Mouse (Mus musculus): ENCODE data around the gene Acbd4. TPM values are rescaled to one million over a fixed set of nuclear protein-coding genes. Genes with fewer than 3 reads are reported as not detected.

Gene Acbd4
- polyA plus RNA-seq, 1 experiment from 2014 or later = 8.4 TPM

- no peaks in the 10 kb centered on the region for H3K36me3 ChIP-seq
- no peak for ATAC-seq (ENCODE audit: low FRiP score, low read depth)
- H3K9ac ChIP-seq (replicated peaks) = no peak overlapping the region
- H3K4me1 ChIP-seq = peaks cover 15% of the 10 kb centered on the region
- H3K27ac ChIP-seq (replicated peaks) = no peak overlapping the region
- H3K9me3 ChIP-seq = no peaks in the 10 kb centered on the region
- WGBS = 78% methylated on average over 20 of the region's 20 CpGs
- no peak overlapping the region for H3K4me3 ChIP-seq
- H3K4me2 ChIP-seq (replicated peaks) = no peak overlapping the region
- peaks cover 24% of the 10 kb centered on the region for H3K27me3 ChIP-seq
Measured at GRCm38 (mm10) chr11:103093862-103094833, 7.3 kb upstream of the Acbd4 start.

DNA sequence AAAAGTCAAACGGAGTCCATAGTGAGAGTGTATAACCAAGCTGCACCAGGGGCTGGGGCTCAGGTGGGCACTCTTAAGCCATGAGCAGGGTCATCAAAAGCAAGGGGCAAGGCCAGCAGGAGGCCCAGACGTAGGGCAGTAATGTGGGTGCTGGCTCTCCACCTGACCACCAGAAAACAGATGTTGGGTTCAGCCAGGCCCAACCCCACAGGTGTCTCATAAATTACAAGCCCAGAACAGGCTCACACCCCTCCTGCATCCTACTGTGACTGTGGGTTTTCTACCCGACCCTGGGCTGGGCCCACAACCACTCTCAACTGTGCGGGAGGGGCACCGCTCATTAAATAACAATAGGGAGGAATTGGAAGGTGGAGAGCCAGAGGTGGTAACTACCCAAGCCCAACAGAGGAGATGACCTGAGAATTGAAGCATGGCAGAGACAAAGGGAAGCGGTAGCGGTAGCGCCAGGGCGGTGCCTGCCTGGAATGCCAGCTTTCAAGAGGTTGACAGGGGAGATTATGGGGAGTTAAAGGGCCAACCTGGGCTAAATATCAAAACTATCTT, 6.3 kb upstream of the Acbd4 start:
- Histone ChIP-seq H3K9me3 (no peaks in the 10 kb centered on the region), H3K36me3 (no peaks in the 10 kb centered on the region), H3K27me3 (peaks cover 34% of the 10 kb centered on the region), H3K4me2 (replicated peaks) (no peak overlapping the region), H3K4me3 (no peak overlapping the region), H3K27ac (replicated peaks) (no peak overlapping the region), H3K9ac (replicated peaks) (no peak overlapping the region), H3K4me1 (peaks cover 15% of the 10 kb centered on the region)
- ATAC-seq (ENCODE audit: low FRiP score, low read depth) = no peak
- WGBS = 53% methylated on average over 9 of the region's 9 CpGs

GRCm38 (mm10) chr11:103095801-103096200, 5.7 kb upstream of the Acbd4 start:
- Histone ChIP-seq H3K9me3 (no peaks in the 10 kb centered on the region), H3K4me1 (peaks cover 15% of the 10 kb centered on the region), H3K4me2 (replicated peaks) (no peak overlapping the region), H3K4me3 (no peak overlapping the region), H3K9ac (replicated peaks) (no peak overlapping the region), H3K27ac (replicated peaks) (no peak overlapping the region), H3K36me3 (no peaks in the 10 kb centered on the region), H3K27me3 (peaks cover 41% of the 10 kb centered on the region)
- ATAC-seq (ENCODE audit: low FRiP score, low read depth) = no peak
- 94% methylated on average over 6 of the region's 6 CpGs for WGBS

DNA sequence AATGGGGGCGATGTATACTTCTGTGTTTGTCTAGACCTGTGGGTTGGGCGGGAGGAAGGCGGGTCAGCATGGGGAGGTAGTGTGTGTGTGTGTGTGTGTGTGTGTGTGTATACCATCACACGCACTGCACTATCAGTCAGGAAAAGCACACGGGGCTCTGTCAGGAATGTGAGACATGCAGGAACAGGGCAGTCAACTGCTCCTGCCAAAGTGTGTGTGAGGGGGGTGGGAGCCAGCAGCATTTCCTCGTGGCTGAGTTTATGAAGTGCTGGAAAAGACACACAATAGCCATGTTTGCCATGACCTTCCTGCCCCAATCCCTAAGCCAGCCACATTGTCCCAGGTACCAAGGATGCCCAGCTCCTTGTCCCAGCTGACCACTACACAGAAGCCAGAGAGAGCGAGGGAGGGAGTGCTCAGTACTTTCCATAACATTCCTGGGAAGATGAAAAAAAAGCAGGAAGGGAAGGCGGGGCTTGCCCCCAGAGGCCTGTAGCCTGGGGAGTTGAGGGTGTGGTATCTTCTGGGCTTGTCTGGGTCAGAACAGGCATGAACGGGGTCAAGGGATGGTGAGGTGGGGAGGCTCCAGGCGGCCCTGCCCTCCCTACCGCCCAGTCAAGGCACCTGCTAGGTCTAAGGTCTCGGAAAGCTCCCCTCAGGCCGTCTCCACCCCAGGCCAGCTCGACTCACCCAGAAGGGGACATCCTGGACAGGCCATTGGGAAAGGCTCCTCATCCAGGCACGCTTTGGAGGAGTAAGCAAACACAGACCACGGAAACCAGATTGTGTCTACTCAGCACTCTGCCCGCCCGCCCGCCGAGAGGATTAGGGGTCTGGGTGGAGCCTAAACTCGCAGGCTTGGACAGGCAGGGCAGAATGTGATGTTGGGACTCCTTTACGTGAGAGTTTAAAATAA, 4.2 kb upstream of the Acbd4 start:
- Histone ChIP-seq H3K4me2 (replicated peaks) (peak overlapping the region; percentile 26), H3K9me3 (no peaks in the 10 kb centered on the region), H3K36me3 (no peaks in the 10 kb centered on the region), H3K27me3 (peaks cover 55% of the 10 kb centered on the region), H3K9ac (replicated peaks) (no peak overlapping the region; the same call in 1 of the 2 replicates), H3K4me1 (peaks cover 28% of the 10 kb centered on the region), H3K4me3 (no peak overlapping the region), H3K27ac (replicated peaks) (no peak overlapping the region)
- 19% methylated on average over 22 of the region's 22 CpGs for WGBS
- ATAC-seq (ENCODE audit: low FRiP score, low read depth) = 0 out of 2 replicates have a peak, but pooled peaks have one; percentile 17

DNA sequence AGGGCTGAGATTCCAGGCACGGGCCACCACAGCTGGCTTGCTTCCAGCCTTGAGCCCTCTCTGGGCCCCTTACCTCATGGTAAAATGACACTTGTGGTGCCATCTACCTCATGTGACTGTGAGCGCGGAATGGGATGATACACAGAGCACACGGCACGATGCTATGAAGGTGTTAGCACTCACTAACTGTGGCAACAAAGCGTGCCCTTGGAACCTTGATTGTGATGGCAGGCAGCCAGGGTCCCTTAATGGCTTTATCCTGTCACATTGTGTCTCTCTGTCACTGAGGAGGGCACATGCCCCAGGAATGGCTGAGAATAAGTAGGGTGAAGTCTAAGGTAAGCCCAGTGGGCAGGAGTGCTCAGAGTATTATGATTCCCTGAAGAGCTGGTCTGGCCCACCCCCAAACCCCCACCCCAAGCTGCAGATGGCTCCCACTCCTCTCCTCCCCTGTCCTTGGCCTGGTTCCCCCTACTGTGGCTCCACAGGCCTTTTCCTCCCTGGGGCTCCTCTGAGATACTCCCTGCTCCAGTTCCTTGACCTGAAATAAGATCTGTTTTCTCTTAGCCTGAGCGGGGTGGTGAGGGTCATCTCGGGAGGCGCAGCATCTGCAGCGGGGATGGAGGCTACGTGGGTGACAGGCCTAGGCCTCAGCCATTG, 2.8 kb upstream of the Acbd4 start:
- peaks cover 64% of the 10 kb centered on the region for H3K27me3 ChIP-seq
- ATAC-seq (ENCODE audit: low FRiP score, low read depth) = no peak
- 76% methylated on average over 11 of the region's 11 CpGs for WGBS
- no peak overlapping the region for H3K4me3 ChIP-seq
- no peaks in the 10 kb centered on the region for H3K36me3 ChIP-seq
- H3K9ac ChIP-seq (replicated peaks) = no peak overlapping the region; the same call in 1 of the 2 replicates
- H3K9me3 ChIP-seq = no peaks in the 10 kb centered on the region
- H3K4me2 ChIP-seq (replicated peaks) = no peak overlapping the region
- peaks cover 32% of the 10 kb centered on the region for H3K4me1 ChIP-seq
- H3K27ac ChIP-seq (replicated peaks) = no peak overlapping the region

- H3K9ac ChIP-seq (replicated peaks) = no peak overlapping the region; the same call in 1 of the 2 replicates
- H3K27ac ChIP-seq (replicated peaks) = no peak overlapping the region
- H3K4me2 ChIP-seq (replicated peaks) = no peak overlapping the region
- peaks cover 32% of the 10 kb centered on the region for H3K4me1 ChIP-seq
- no peaks in the 10 kb centered on the region for H3K9me3 ChIP-seq
- no peaks in the 10 kb centered on the region for H3K36me3 ChIP-seq
- no peak overlapping the region for H3K4me3 ChIP-seq
- no peak for ATAC-seq (ENCODE audit: low FRiP score, low read depth)
- peaks cover 72% of the 10 kb centered on the region for H3K27me3 ChIP-seq
- 51% methylated on average over 12 of the region's 12 CpGs for WGBS
Measured at GRCm38 (mm10) chr11:103099352-103099940, 2.0 kb upstream of the Acbd4 start.

DNA sequence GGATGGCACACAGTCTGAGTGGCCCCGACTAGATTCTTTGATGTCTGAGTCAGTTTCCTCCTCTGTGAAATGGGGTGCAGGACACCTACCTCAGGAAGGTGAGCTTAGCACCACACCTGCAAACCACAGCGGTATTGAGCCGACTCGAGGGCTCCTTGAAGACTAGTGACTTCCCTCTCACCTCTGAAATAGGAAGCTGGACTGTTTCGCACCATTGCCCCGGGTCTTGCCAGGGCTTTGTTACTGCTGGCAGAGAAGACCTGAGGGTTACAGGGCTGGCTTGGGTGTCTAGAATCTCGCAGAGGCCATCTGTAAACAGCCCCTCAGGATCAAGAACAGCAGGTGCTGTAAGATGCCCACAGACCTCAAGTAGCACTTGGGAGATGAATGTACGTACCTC, 1.1 kb upstream of the Acbd4 start:
- Histone ChIP-seq H3K9me3 (no peaks in the 10 kb centered on the region), H3K4me1 (peaks cover 32% of the 10 kb centered on the region), H3K36me3 (no peaks in the 10 kb centered on the region), H3K4me2 (replicated peaks) (no peak overlapping the region), H3K27ac (replicated peaks) (no peak overlapping the region), H3K9ac (replicated peaks) (no peak overlapping the region), H3K4me3 (no peak overlapping the region), H3K27me3 (peaks cover 80% of the 10 kb centered on the region)
- no peak for ATAC-seq (ENCODE audit: low FRiP score, low read depth)
- 77% methylated on average over 8 of the region's 8 CpGs for WGBS

GRCm38 (mm10) chr11:103101866-103102501, 502 bp downstream of the Acbd4 start:
- H3K27me3 ChIP-seq = peaks cover 72% of the 10 kb centered on the region
- 4% methylated on average over 30 of the region's 30 CpGs for WGBS
- peaks cover 29% of the 10 kb centered on the region for H3K4me1 ChIP-seq
- H3K27ac ChIP-seq (replicated peaks) = no peak overlapping the region
- peak overlapping the region; percentile 82 for H3K4me2 ChIP-seq (replicated peaks)
- peak overlapping the region; percentile 46 for H3K4me3 ChIP-seq
- no peaks in the 10 kb centered on the region for H3K36me3 ChIP-seq
- ATAC-seq (ENCODE audit: low FRiP score, low read depth) = peak; percentile 25; the same call in 1 of the 2 replicates
- no peaks in the 10 kb centered on the region for H3K9me3 ChIP-seq
- peak overlapping the region; percentile 54 for H3K9ac ChIP-seq (replicated peaks)

- Histone ChIP-seq H3K27ac (replicated peaks) (0 out of 2 replicates have a peak overlapping the region, but pooled peaks have one; percentile 25), H3K4me1 (peaks cover 21% of the 10 kb centered on the region), H3K9me3 (no peaks in the 10 kb centered on the region), H3K36me3 (no peaks in the 10 kb centered on the region), H3K4me2 (replicated peaks) (peak overlapping the region; percentile 82), H3K9ac (replicated peaks) (no peak overlapping the region; the same call in 1 of the 2 replicates), H3K27me3 (peaks cover 66% of the 10 kb centered on the region), H3K4me3 (peak overlapping the region; percentile 46)
- ATAC-seq (ENCODE audit: low FRiP score, low read depth) = peak; percentile 87
- 1% methylated on average over 35 of the region's 35 CpGs for WGBS
Measured at GRCm38 (mm10) chr11:103102725-103103349, 1.4 kb downstream of the Acbd4 start.

GRCm38 (mm10) chr11:103103621-103104020, 2.1 kb downstream of the Acbd4 start:
- Histone ChIP-seq H3K4me1 (peaks cover 20% of the 10 kb centered on the region), H3K4me2 (replicated peaks) (peak overlapping the region; percentile 82), H3K36me3 (no peaks in the 10 kb centered on the region), H3K9ac (replicated peaks) (no peak overlapping the region), H3K4me3 (no peak overlapping the region), H3K27me3 (peaks cover 62% of the 10 kb centered on the region), H3K9me3 (no peaks in the 10 kb centered on the region), H3K27ac (replicated peaks) (no peak overlapping the region)
- ATAC-seq (ENCODE audit: low FRiP score, low read depth) = no peak
- WGBS = 49% methylated on average over 8 of the region's 8 CpGs
